Mouse (Mus musculus) cerebellum, postnatal 25 days (tissue): ENCODE measurements around the gene Camta1.

ENCODE experiments used
- DNase-seq, 2 experiments: peaks; one replicate each; pipeline ENCODE4 v3.0.0; 2021; ENCODE audit warnings: mixed read lengths in 2 of 2

Gene Camta1

DNA sequence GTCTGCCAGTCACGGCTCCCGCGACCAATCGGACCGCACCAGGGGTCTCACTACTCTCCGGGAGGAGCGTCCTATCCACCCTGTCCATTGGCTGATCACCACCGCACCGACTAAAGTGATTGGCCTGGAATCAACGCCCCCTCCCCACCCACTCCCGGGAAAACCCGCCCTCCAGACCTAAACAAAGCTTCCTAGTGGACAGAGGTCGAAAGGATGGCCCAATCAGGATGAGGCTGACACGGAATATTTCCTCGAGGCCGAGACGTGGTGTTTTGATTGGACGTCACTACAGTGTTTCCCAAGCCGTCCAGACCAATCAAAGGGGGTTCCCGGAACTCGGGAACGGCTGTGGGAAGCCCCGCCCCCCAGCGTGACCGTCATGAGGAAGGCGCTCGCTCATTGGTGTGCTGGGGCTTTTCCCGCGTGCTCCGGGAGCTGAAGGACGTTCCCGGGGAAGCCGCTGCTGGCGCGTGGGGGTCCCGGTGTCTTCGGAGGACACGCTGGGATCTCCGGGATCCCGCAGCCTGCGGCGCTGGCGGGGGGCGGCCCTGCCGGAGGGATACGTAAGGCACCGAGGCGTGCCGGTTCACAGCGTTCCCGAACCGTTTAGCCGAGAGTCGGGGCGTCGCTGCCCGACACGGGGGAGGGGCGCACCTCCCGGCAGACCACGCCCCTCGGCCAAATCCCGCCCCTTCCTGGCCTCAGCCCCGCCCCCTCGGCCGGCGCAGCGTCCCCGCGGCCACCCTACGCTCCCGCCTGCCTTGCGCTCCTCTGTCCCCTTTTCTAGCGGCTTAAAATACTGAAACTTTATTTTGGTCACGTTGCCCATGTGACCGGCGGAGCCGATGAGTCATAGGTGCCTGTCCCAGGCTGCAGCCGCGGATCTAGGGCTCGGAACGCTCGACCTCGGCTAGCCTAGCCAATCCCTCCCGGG lies at the start of gene Camta1:
TSS of gene Camta1 (minus strand) at position 71 of the 934 bp plus-strand sequence.
- peak; percentile 100 for DNase-seq

DNA sequence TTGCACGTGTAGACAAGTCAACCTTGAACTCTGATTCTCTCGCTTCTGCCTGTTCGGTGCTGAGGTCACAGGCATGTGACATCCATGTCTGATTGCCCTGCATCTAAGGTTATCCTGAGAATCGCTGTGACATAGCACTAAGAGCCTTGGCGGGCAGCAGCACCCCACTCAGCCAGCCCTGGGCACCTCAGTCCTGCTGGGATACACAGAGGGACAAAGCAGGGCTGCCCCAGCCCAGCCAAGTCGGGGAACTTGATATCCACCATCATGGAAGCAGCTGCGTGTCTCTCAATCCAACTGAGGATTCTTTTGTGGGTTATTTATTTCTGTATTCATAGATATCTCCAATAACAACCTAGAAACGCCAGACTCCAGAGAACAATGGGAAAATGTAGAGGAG lies 47.1 kb upstream of the Camta1 start:
- no peak for DNase-seq

DNA sequence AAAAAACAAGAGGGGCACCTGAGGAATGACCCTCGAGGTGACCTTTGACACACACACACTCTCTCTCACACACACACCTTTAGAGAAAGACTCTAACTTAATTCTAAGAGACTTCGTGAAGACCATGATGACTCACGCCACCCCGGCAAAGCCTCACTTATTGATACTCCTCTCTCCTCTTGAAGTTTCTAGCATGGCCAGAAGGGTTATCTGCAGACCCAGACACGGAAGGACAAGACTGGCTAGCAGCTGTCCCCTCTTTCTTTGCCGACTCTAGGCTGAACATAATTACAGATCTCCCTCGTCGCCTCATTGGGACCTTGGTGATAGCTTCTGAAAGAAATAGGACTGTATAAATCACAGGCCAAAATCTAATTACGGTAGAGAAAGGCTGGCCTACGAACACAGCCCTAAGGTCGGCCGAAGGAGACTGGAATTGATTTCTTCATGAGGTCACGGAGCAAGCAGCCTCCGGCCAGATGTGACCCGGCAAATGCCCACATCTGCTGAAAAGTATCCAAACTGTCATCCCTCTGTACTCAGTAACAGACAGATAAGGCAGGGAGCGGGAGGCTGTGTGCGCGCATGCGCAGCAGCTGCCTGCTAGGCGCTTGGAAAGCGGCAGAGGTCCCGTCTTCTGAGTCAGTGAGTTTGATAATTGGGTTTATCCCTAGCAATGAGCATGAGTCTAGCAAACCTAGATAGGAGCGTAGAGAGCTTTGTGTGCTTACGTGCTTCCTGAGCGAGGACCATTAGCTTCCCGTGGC lies 46.1 kb upstream of the Camta1 start:
- no peak for DNase-seq

DNA sequence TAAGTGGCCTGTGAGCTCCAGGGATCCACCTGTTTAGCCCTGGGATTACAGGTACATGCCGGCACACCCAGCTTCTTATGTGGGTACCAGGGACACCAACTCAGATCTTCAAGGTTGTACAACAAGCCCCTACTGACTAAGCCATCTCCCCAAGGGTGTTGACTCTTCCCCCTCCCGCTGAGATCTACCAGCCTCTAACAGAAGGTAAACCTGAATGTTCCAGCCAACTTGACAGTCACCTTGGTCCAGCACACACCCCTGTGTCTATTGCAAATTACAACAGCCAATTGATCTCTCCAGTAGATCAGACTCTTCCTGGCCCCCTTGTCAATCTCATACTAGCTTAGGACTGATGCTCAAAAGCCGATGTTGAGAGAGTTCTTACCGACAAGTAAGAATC lies 43.9 kb upstream of the Camta1 start:
- DNase-seq, result no peak

DNA sequence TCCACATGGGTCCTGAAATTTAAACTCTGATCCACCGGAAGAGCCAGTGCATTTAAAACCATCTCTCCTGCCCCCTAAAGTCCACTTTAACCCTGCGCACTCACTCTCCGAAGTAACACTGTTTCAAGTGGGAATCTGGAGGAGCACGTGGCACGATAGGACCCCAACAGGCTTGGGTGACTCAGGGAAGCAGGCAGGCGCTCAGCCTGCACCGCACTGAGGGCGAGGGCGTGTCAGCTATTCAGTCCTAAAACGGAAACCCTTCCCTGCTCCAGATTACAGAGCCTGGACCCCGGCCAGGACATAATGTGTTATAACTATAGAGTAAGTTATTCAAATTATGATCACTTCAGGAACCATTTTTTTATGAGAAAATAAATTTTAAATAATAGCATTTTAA lies 42.4 kb upstream of the Camta1 start:
- DNase-seq, result no peak

DNA sequence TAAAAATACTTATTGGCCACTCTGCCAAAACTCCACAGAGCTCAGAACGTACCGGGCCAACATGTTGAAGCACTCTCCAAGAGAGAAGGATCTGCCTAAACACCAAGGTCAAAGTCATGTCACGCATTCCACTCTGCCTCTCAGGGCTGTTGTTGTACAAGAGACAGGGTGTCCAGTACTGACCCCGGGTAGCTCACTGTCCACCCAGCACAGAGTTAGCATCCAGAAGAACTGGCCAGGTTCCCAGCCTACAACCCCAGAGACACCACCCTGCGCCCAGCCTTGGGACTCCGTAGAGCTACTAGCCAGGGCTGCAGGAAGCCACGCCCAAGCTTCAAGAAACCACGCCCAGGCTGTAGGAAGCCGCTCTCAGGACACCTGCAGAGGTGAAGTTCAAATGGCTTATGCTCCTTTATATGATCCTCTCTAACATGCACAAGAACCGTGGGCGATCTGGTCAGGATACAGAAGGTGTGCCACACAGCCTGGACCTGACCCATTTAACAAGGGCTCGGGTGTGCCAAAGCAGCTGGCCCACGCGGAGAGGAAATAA lies 41.1 kb upstream of the Camta1 start:
- peak; percentile 75 to 77 for DNase-seq

DNA sequence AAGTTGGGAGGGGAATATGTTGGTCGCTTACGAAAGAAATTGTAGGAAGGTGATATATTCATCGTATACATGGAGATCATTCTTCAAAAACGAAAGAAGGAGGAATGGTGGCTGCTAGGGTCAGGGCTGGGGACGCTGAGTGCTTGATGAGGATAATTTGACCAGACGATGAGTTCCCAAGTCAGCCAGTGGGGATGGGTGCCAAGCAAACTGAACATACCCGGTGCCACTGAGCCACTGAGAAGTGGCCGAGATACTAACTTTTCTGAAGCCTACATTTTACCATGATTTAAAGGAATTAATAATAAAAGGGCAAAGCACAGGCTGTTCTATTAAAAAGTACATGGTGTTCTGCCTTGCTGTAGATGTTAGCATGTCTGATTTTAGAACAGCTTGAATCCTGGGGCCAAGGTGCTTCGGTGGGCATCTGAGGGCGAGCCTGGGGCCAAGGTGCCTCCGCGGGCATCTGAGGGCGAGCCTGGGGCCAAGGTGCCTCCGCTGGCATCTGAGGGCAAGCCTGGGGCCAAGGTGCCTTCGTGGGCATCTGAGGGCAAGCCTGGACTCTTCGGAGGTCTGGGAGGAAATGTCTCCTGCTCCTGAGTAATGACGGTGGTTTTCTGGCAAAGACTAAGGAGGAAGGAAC lies 40.5 kb upstream of the Camta1 start:
- peak; percentile 25 to 37 for DNase-seq

DNA sequence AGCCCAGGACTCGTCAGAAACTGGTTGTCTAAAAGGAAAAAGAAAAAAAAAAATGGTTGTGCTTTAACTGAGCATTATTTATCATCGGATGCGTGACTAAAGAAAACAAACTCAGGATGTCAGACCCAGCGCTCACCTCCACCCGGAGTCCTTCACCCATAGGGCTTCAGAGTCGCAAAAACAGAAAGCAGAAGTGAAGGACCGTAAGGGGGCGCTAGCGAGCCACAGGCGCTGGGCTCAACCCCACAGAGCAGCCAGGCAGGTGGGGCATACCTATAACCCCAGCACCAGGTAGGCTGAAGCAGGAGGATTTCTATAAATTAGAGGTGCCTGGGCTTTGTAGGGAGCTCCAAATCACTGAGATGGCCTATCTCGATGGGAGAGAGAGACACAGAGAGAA lies 39.7 kb upstream of the Camta1 start:
- DNase-seq, result peak in 1 of 2 experiments; percentile 51

DNA sequence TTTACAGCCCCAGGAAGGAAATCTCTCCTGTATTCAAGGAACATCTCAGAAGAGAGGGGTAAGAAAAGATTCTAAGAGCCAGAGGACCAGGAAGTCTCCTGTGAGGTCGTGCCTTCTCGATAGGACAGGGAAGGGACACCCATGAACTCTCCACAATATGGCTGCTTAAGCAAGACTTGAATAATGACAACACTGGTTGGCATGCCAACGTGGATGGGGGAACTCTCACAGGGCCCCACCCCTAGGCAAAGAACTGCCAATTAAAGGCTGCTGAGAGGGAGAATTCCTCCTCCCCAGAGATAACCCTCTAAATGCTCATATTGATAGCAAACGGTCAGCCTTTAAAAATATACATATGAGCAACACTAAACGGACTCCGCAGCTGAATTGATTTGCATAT lies 39.1 kb upstream of the Camta1 start:
- no peak for DNase-seq

DNA sequence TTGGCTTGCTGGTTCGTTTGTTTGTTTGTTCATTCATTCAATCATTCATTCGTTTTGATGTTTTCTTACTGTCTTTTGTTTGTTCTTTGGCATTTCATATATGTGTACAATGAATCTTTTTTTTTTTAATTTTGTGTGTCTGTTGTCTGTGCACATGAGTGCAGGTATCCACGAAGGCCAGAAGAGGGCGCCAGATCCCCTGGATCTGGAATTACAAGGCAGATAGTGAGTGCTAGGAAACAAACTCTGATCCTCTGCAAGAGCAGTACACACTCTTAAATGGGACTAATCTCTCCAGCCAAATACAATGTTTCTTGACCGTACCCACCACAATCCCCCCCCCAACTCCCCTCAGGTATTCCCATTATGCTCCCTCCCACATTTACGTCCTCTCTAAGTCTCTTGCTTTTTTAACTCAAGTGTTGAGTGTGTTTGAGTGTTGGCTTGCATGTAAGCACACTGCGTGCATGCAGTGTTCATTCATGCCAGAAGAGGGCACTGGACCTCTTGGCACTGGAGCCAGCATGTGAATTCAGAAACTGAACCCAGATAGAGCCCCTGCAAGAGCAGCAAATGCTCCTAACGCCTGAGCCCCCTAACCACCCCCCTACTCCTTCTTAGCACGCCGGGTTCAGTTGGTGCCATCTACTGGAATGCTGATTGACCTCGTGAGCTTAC lies 38.2 kb upstream of the Camta1 start:
- no peak for DNase-seq

DNA sequence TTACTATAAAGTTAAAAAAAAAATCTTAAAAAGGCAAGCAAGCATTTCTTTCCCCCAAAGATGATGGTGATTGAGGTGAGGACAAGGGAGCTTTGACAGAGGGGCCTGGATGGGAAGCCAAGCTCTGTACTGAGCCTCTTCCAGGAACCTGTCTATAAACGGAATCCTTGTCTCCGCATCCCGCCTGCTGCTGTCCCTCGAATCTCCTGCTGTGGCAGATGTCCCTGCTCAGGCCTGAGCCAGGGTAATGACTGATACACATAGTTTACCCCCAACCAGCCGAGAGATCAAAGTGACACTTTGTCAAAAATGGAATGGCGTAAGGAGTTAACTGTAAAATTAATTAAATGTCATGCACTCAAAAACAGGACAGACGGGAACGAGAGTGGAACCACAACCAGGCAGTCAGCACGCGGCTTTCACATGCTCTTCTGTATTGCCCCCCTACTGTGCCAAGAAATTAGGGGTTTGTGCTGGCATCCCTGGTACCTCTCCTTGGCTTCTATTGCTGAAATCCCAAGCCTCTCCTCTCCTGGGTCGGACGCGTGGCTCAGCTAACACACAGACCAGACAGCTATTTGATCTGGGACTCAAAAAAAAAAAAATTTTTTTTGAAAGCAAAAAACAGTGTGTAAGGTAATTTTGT lies 37.0 kb upstream of the Camta1 start:
- DNase-seq, result peak; percentile 32 to 42

DNA sequence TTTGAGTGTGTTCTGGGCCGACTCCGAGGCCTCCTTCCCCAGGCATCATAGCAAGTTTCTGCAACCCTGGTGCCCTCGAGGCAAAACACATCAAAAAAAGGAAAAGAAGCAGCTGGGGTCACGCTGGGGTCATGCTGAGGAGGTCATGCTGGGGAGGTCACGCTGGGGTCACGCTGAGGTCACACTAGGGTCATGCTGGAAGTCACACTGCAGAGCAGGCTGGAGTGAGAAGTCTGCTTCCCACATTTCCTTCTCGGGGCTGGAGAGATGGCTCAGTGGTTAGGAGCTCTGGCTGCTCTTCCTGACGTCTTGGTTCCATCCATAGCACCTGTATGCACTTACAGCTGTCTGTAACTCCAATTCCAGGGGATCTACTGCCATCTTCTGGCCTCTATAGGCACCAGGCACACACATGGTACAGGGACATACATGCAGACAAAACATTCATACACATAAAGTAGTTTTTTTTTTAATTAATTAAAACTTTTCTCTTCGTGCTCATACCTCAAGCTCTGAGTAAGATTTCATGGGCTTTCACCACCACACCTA lies 35.5 kb upstream of the Camta1 start:
- DNase-seq, result no peak

DNA sequence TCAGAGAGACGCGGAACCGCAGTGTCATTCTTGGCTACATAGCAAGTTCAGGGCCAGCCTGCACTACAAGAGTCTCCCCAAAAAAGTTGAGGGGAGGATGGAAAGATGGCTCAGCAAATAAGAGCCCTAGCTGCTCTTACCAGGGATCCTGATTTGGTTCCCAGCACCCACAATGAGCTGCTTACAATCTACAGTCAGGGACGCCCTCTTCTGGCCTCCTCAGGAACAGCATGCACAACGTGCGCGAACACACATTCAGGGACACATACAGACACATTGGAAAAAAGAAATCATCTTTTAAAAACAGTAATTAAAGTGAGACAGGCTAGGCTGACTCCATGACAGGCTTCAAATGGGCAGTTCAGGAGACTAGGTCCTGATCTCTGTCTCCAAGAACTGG lies 33.9 kb upstream of the Camta1 start:
- no peak for DNase-seq

DNA sequence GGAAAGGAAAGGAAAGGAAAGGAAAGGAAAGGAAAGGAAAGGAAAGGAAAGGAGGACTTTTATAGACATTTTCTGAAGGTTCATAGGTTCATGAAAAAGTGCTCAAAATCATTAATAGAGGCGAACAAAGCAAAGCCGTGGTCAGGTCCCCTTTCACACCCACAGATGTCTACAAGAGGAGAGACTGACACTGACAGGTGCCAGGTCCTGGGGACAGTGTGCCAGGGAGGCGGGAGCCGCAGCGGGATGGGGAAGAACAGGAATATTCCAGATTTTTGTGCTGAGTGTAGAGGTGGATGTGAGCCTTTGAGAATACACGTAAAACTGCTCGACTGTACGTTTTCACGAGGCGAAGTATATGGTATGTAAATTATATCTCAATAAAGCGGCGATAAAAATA lies 33.2 kb upstream of the Camta1 start:
- DNase-seq, result no peak

DNA sequence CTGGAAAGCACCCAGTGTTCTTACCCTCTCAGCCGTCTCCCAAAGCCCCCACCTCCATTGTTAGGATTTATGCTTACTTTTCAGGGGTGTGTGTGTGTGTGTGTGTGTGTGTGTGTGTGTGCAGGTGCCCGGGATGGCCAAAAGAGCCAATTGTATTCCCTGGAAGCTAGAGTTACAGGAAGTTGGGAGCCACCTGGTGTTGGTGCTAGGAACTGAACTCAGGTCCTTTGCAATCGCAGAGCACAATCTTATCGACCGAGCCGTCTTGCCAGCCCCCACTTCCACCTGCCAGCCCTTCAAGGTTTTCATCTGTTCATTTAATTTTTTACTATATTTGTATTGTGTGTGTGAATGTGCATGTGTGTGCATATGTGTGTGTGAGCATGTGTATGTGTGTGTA lies 31.6 kb upstream of the Camta1 start:
- DNase-seq, result no peak

DNA sequence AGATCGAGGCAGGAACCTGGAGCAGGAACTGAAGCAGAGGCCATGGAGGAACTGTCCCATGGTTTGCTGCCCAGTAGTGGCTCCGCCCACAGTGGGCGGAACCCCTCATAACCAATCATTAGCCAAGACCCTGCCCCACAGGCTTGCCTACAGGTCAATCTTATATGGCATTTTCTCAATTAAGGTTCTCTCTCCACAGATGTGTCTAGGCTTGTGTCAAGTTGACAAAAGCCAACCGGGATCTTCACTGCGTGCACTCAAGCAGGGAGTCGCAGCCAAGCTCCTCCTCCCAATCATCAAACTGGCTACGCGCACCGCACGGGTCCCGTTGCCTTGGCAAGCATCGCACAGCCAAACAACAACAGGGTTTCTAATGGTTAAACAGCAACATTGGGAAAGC lies 19.9 kb upstream of the Camta1 start:
- DNase-seq, result no peak

DNA sequence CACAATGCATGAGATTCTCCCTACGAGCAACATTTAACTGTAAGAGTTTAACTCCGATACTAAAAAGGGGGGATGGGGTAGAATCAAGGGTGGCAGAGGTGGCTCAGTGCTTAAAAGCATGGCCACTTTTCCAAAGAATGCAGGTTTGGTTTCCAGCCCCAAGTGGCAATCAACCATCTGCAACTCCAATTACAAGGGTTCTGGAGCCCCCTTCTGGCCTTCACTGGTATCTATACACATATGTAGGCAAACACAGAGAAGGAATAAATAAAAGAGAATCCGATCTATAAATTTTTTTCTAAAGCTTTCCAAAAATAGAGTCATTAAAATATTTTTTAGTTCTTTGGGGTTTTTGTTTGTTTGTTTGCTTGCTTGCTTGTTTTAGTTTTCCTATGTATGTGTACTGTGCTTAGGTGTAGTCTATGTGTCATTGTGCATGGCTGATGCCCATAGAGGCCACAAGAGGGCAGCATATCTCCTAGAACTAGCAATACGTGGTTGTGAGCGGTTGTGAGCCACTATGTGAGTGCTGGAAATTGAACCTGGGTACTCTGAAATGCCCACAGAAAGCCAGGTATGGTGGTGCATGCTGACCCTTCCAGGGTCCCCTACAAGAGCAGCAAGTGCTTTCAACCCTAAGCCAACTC lies 18.5 kb upstream of the Camta1 start:
- no peak for DNase-seq

DNA sequence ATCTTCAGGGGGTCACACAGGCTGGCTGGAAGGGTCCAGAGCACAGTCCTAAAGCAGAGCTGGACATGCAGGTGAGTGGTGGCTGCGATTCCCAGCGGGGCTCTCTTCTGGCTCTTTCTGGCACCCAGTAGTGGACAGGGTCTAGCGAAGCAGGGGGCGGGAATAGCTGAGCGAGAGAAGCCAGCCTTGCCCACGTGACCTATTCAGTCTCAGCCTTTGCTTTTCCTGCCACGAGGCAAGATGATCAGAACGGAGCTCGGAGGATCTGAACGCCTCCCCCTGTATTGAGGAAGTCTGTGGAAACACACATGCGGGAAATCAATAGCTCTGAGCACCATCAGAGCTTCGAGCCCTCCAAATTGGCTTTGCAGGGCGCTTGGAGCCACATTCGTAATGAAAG lies 14.7 kb upstream of the Camta1 start:
- DNase-seq, result no peak

DNA sequence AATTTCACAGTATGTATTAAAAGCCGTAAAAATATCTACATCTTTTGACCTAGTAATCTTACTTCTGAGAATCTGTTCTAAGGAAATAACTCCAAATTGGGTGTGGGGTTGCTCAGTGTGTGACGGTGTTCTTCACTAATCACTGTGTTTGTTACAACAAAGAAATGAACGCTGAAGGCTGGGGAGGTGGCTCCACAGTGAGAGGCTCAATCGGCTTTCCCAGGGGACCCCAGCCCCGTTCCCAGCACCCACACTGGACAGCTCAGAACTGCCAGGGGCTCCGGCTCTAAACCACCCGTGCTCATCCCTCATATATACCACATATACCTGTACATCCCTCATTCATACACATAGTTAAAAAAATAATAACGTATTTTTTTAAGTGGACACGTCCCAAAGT lies 1.8 kb upstream of the Camta1 start:
- DNase-seq, result peak; percentile 22 to 43

DNA sequence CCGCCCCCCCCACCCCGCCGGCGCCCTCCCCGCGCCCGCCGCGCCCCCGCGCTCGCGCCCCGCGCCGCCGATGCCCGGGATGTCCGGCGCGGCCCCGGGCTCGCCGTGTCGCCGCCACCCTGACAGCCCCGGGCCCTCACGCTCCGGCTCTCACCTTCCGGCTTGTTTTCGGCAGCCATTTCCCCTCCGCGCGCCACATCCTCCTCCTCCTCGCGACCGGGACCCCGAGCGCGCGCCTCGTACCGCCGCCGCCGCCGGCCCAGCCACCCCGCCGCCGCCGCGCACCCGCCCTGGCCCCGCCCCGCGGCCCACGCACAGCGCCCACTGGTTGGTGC lies 238 bp downstream of the Camta1 start:
- DNase-seq, result no peak
